Mouse (Mus musculus): ENCODE results near the gene Sord. TPM values are rescaled to one million over a fixed set of nuclear protein-coding genes. Genes with fewer than 3 reads are reported as not detected.

Gene Sord
- polyA plus RNA-seq, 1 experiment from 2014 or later = 45.0 TPM

DNA sequence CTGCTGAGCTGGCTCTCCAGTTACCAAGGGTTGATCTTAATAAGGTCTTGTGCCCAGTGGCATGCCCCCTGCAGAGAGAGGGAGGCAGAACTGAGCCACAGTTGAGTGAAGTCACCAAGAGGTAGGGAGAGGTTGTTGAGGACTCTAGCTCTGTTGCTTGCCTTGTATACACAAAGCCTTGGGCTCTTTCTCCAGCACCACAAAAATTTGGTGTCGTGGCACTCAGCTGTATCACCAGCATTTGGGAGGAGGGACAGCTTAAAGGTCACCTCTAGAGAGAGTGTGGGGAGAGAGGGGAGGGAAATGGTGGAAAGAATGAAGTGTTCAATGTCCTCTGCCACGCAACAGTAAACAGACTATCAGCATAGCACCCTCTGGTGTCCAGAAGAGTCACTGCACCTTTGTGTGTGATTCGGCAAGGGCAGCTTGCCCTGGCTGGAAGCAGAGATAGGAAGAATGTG, 9.2 kb downstream of the Sord start:
- no peak overlapping the region for H3K9ac ChIP-seq (ENCODE audit: low read depth, low read length)
- no peak overlapping the region for H3K4me2 ChIP-seq
- peaks cover 2% of the 10 kb centered on the region; the same call in 1 of the 2 replicates for H3K4me1 ChIP-seq (ENCODE audit: control insufficient read depth, insufficient read depth, low read length)
- no peaks in the 10 kb centered on the region for H3K9me3 ChIP-seq (replicated peaks; ENCODE audit: control insufficient read depth, low read length)
- no peak overlapping the region for H3K4me3 ChIP-seq (ENCODE audit: low read depth, low read length)
- H3K36me3 ChIP-seq (ENCODE audit: control insufficient read depth, insufficient read depth, low read length) = no peaks in the 10 kb centered on the region
- WGBS (ENCODE audit: insufficient replicate concordance) = 3% methylated on average over 3 of the region's 3 CpGs
- H3K27ac ChIP-seq (ENCODE audit: low read depth, low read length) = no peak overlapping the region
- H3K27me3 ChIP-seq (ENCODE audit: control insufficient read depth, insufficient read depth, low read length) = no peaks in the 10 kb centered on the region
- peak; percentile 49 for ATAC-seq (replicated peaks; ENCODE audit: insufficient number of reproducible peaks, low FRiP score, low TSS enrichment)

DNA sequence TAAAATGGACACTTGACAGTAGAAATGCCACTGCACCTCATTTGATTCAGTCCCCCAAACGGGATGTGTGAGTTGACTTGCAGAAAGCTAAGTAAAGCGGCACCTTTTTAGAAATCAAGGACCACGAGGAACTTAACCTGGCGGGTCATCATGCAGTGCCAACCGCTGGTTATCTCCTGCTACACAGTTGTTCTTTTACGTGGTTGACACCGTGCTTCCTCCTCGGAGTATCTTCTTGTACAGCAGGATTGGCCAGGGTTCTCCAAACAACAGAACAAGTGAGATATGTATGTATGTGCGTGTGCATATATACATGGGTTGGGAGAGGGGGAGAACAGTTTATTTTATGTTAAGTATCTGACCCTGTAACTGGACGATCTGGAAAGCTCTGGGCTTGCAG, 13.2 kb downstream of the Sord start:
- Histone ChIP-seq H3K4me1 (ENCODE audit: control insufficient read depth, insufficient read depth, low read length) (peaks cover 2% of the 10 kb centered on the region; the same call in 1 of the 2 replicates), H3K4me2 (no peak overlapping the region), H3K9ac (ENCODE audit: low read depth, low read length) (no peak overlapping the region), H3K36me3 (ENCODE audit: control insufficient read depth, insufficient read depth, low read length) (no peaks in the 10 kb centered on the region), H3K9me3 (replicated peaks; ENCODE audit: control insufficient read depth, low read length) (no peaks in the 10 kb centered on the region), H3K27ac (ENCODE audit: low read depth, low read length) (no peak overlapping the region), H3K4me3 (ENCODE audit: low read depth, low read length) (no peak overlapping the region), H3K27me3 (ENCODE audit: control insufficient read depth, insufficient read depth, low read length) (no peaks in the 10 kb centered on the region)
- WGBS (ENCODE audit: insufficient replicate concordance) = 76% methylated on average over 10 of the region's 10 CpGs
- ATAC-seq (replicated peaks; ENCODE audit: insufficient number of reproducible peaks, low FRiP score, low TSS enrichment) = no peak

- Histone ChIP-seq H3K4me2 (no peak overlapping the region), H3K36me3 (ENCODE audit: control insufficient read depth, insufficient read depth, low read length) (no peaks in the 10 kb centered on the region), H3K9me3 (replicated peaks; ENCODE audit: control insufficient read depth, low read length) (no peaks in the 10 kb centered on the region), H3K27ac (ENCODE audit: low read depth, low read length) (no peak overlapping the region), H3K4me3 (ENCODE audit: low read depth, low read length) (no peak overlapping the region), H3K4me1 (ENCODE audit: control insufficient read depth, insufficient read depth, low read length) (no peaks in the 10 kb centered on the region), H3K27me3 (ENCODE audit: control insufficient read depth, insufficient read depth, low read length) (no peaks in the 10 kb centered on the region), H3K9ac (ENCODE audit: low read depth, low read length) (no peak overlapping the region)
- no peak for ATAC-seq (replicated peaks; ENCODE audit: insufficient number of reproducible peaks, low FRiP score, low TSS enrichment)
- WGBS (ENCODE audit: insufficient replicate concordance) = 87% methylated on average over 5 of the region's 5 CpGs
Observed at GRCm38 (mm10) chr2:122255997-122256396, 21.4 kb downstream of the Sord start.

DNA sequence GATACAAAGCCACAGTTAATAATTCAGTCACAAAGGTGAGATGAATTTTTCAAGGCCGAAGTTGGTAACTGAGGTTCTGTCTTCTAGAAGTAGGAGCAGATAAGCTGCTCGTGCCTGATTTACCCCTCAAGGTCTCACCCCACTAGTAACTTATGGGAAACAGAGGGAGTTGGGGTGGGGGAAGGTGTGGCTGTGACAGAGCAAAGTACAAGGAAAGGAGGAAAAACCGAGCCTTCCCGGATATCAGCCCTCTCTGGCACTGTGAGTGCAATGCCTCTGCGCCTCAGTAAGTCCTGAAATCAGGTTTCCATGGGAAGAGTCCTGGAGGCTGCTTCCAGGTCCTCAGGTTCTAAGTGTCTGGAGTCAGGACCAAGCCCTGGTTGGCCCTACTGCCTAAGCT, 26.2 kb downstream of the Sord start:
- Histone ChIP-seq H3K4me2 (no peak overlapping the region), H3K27me3 (ENCODE audit: control insufficient read depth, insufficient read depth, low read length) (no peaks in the 10 kb centered on the region), H3K9me3 (replicated peaks; ENCODE audit: control insufficient read depth, low read length) (no peaks in the 10 kb centered on the region), H3K4me1 (ENCODE audit: control insufficient read depth, insufficient read depth, low read length) (no peaks in the 10 kb centered on the region), H3K9ac (ENCODE audit: low read depth, low read length) (no peak overlapping the region), H3K27ac (ENCODE audit: low read depth, low read length) (no peak overlapping the region), H3K36me3 (ENCODE audit: control insufficient read depth, insufficient read depth, low read length) (no peaks in the 10 kb centered on the region), H3K4me3 (ENCODE audit: low read depth, low read length) (no peak overlapping the region)
- WGBS (ENCODE audit: insufficient replicate concordance) = 80% methylated on average over 5 of the region's 5 CpGs
- ATAC-seq (replicated peaks; ENCODE audit: insufficient number of reproducible peaks, low FRiP score, low TSS enrichment) = no peak

- H3K27ac ChIP-seq (ENCODE audit: low read depth, low read length) = no peak overlapping the region
- WGBS (ENCODE audit: insufficient replicate concordance) = 83% methylated on average over 3 of the region's 3 CpGs
- ATAC-seq (replicated peaks; ENCODE audit: insufficient number of reproducible peaks, low FRiP score, low TSS enrichment) = no peak
- no peak overlapping the region for H3K4me3 ChIP-seq (ENCODE audit: low read depth, low read length)
- H3K4me2 ChIP-seq = no peak overlapping the region
- no peaks in the 10 kb centered on the region for H3K36me3 ChIP-seq (ENCODE audit: control insufficient read depth, insufficient read depth, low read length)
- no peaks in the 10 kb centered on the region for H3K4me1 ChIP-seq (ENCODE audit: control insufficient read depth, insufficient read depth, low read length)
- H3K9ac ChIP-seq (ENCODE audit: low read depth, low read length) = no peak overlapping the region
- no peaks in the 10 kb centered on the region for H3K27me3 ChIP-seq (ENCODE audit: control insufficient read depth, insufficient read depth, low read length)
- no peaks in the 10 kb centered on the region for H3K9me3 ChIP-seq (replicated peaks; ENCODE audit: control insufficient read depth, low read length)
Observed at GRCm38 (mm10) chr2:122264690-122265089, 30.1 kb downstream of the Sord start.

GRCm38 (mm10) chr2:122266407-122267193, 32.1 kb downstream of the Sord start:
- H3K9me3 ChIP-seq (replicated peaks; ENCODE audit: control insufficient read depth, low read length) = no peaks in the 10 kb centered on the region
- H3K4me1 ChIP-seq (ENCODE audit: control insufficient read depth, insufficient read depth, low read length) = no peaks in the 10 kb centered on the region
- no peak overlapping the region for H3K27ac ChIP-seq (ENCODE audit: low read depth, low read length)
- 77% methylated on average over 7 of the region's 7 CpGs for WGBS (ENCODE audit: insufficient replicate concordance)
- H3K27me3 ChIP-seq (ENCODE audit: control insufficient read depth, insufficient read depth, low read length) = no peaks in the 10 kb centered on the region
- H3K9ac ChIP-seq (ENCODE audit: low read depth, low read length) = no peak overlapping the region
- H3K4me3 ChIP-seq (ENCODE audit: low read depth, low read length) = no peak overlapping the region
- H3K36me3 ChIP-seq (ENCODE audit: control insufficient read depth, insufficient read depth, low read length) = no peaks in the 10 kb centered on the region
- H3K4me2 ChIP-seq = no peak overlapping the region
- ATAC-seq (replicated peaks; ENCODE audit: insufficient number of reproducible peaks, low FRiP score, low TSS enrichment) = no peak

DNA sequence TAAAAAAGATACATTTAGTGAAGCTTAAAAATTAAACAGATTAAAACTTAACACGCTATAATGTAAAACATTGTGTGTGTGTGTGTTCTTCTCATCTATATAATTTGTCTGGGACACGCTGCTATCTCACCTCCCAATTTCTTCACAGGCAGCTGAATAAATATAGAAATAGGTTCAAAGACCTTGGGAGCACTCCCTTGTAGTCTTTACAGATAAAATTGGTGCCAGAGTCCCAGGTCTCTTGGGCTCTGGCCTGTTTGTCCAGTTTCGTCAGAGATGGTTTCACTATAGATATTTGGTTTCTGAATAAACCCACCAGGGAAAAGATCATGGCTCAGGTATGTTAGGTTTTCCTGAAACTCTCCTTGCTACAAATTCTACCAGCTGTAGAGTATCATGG, 44.2 kb downstream of the Sord start:
- no peaks in the 10 kb centered on the region for H3K36me3 ChIP-seq (ENCODE audit: control insufficient read depth, insufficient read depth, low read length)
- WGBS (ENCODE audit: insufficient replicate concordance) = 78% methylated on average over 3 of the region's 3 CpGs

GRCm38 (mm10) chr2:122284091-122284490, 49.5 kb downstream of the Sord start:
- 81% methylated on average over 9 of the region's 9 CpGs for WGBS (ENCODE audit: insufficient replicate concordance)
- H3K27ac ChIP-seq (ENCODE audit: low read depth, low read length) = no peak overlapping the region
- no peak overlapping the region for H3K4me2 ChIP-seq
- no peaks in the 10 kb centered on the region for H3K9me3 ChIP-seq (replicated peaks; ENCODE audit: control insufficient read depth, low read length)
- no peak overlapping the region for H3K4me3 ChIP-seq (ENCODE audit: low read depth, low read length)
- ATAC-seq (replicated peaks; ENCODE audit: insufficient number of reproducible peaks, low FRiP score, low TSS enrichment) = no peak
- no peaks in the 10 kb centered on the region; the same call in 1 of the 2 replicates for H3K27me3 ChIP-seq (ENCODE audit: control insufficient read depth, insufficient read depth, low read length)
- no peak overlapping the region for H3K9ac ChIP-seq (ENCODE audit: low read depth, low read length)
- no peaks in the 10 kb centered on the region for H3K4me1 ChIP-seq (ENCODE audit: control insufficient read depth, insufficient read depth, low read length)
- no peaks in the 10 kb centered on the region for H3K36me3 ChIP-seq (ENCODE audit: control insufficient read depth, insufficient read depth, low read length)

More for the DNA sequence above, 44.2 kb downstream of the Sord start:
- Histone ChIP-seq H3K27me3 (ENCODE audit: control insufficient read depth, insufficient read depth, low read length) (no peaks in the 10 kb centered on the region; the same call in 1 of the 2 replicates), H3K9ac (ENCODE audit: low read depth, low read length) (no peak overlapping the region), H3K27ac (ENCODE audit: low read depth, low read length) (no peak overlapping the region), H3K4me1 (ENCODE audit: control insufficient read depth, insufficient read depth, low read length) (no peaks in the 10 kb centered on the region), H3K4me2 (no peak overlapping the region), H3K4me3 (ENCODE audit: low read depth, low read length) (no peak overlapping the region), H3K9me3 (replicated peaks; ENCODE audit: control insufficient read depth, low read length) (no peaks in the 10 kb centered on the region)
- no peak for ATAC-seq (replicated peaks; ENCODE audit: insufficient number of reproducible peaks, low FRiP score, low TSS enrichment)

DNA sequence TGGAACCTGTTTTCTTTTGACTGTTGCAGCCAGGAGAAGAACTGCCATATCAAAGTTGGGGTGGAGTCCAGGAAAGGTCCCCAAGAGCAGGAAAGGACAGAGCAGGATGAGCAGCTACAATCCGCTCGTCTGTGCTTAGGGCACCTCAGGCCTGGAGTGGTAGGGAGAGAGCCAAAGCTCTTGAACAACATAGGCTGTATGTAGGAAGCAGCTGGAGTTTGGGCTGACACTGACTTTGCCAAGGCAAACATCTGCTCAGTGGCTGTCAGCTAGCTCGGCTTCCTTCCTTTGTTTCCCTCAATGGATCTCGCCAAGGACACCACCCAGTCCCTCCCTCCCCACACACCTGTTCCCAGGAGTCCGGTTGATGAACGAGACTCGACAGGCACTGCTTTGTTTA, 51.6 kb downstream of the Sord start:
- Histone ChIP-seq H3K9me3 (replicated peaks; ENCODE audit: control insufficient read depth, low read length) (no peaks in the 10 kb centered on the region), H3K4me1 (ENCODE audit: control insufficient read depth, insufficient read depth, low read length) (no peaks in the 10 kb centered on the region), H3K9ac (ENCODE audit: low read depth, low read length) (no peak overlapping the region), H3K27me3 (ENCODE audit: control insufficient read depth, insufficient read depth, low read length) (0 out of 2 replicates have a peak, but pooled peaks cover 3% of the 10 kb centered on the region), H3K36me3 (ENCODE audit: control insufficient read depth, insufficient read depth, low read length) (no peaks in the 10 kb centered on the region), H3K4me2 (no peak overlapping the region), H3K4me3 (ENCODE audit: low read depth, low read length) (no peak overlapping the region), H3K27ac (ENCODE audit: low read depth, low read length) (no peak overlapping the region)
- no peak for ATAC-seq (replicated peaks; ENCODE audit: insufficient number of reproducible peaks, low FRiP score, low TSS enrichment)
- WGBS (ENCODE audit: insufficient replicate concordance) = 56% methylated on average over 7 of the region's 7 CpGs

Measured in heart, embryonic 11.5 days (tissue).